Mouse (Mus musculus) brown adipose tissue, adult 24 weeks (tissue): ENCODE measurements around the gene Nyx. TPM values are rescaled to one million over a fixed set of nuclear protein-coding genes. Genes with fewer than 3 reads are reported as not detected.

Experiments
- H3K27ac ChIP-seq: fragments of 200-500 bp; replicated peaks from 2 replicates; pipeline ENCODE4 v1.5.1; 2012; ENCODE audit warnings: low read depth, mild to moderate bottlenecking, low read length
- H3K4me1 ChIP-seq: fragments of 200-500 bp; 2 replicates; pipeline ENCODE4 v1.6.1; 2012; ENCODE audit warnings: low read length, mixed read lengths; ENCODE audit not compliant: control insufficient read depth, insufficient read depth, insufficient read length
- H3K4me3 ChIP-seq: fragments of 200-500 bp; 2 replicates; pipeline ENCODE4 v1.5.1; 2012; ENCODE audit warnings: low read depth, mild to moderate bottlenecking, low read length, moderate library complexity; ENCODE audit not compliant: insufficient read depth
- polyA plus RNA-seq: library from polyadenylated mRNA; stranded (reverse); fragments of >200 nt; gene quantifications from 2 replicates; pipeline ENCODE4 v1.2.4, GENCODE M21; 2012; ENCODE audit not compliant: missing spikeins, insufficient read depth, insufficient read length

The Nyx gene
- polyA plus RNA-seq, 1 experiment, result not detected

GRCm38 (mm10) chrX:13516451-13516850 is 50.5 kb downstream of the Nyx start:
- H3K4me1 ChIP-seq, result peaks cover 9% of the 10 kb centered on the region
- no peak overlapping the region for H3K4me3 ChIP-seq
- peak overlapping the region; percentile 60 for H3K27ac ChIP-seq

DNA sequence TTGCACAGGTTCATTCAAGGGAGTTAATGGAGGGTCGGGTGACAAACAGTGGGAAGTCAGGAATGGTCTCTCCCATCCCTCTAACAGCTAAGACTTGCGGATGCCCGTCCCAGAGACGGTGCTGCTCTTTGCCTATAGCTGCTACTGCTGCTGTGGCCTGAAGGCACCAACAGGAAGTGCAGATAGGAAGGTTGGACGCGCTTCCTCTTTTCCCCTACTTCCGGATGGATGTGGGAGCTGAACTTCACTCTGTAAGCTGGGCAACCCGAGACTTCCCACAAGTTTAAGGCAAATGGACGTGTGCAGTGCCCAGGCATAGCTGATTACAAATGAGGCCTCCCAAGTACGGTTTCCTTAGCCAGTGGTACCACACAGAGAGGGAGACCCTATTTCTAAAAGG is 52.1 kb downstream of the Nyx start:
- H3K4me3 ChIP-seq, result no peak overlapping the region
- H3K4me1 ChIP-seq, result peaks cover 13% of the 10 kb centered on the region
- H3K27ac ChIP-seq, result peak overlapping the region; percentile 63

DNA sequence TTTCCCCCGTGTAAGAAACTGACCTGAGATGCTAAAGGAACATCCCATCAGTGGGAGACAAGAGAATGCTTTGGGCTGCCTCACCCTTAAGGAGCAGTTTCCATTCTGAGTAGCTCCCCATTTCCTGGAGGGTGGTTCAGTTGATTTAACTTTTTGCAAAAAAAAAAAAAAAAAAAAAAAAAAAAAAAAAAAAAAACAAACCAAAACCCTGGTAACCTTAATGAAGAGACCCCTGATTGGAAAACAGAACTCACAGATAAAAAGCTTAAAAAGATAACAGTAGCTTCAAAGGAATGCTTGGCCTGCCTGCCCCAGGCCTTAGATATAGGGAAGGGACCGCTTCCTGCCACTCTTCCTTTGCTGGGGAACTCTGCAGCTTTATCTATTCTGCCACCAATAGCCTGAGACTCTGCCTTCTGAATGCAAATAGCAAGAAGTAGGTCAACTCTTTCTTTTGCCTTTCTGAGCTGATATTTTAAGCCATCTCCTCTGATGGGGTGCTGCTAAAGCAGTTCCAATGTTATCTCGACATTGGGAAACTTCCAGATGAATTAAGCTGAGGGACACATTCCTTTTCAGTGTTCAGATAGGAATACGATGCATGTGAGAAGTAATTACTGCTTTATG is 53.0 kb downstream of the Nyx start:
- Histone ChIP-seq H3K27ac (peak overlapping the region; percentile 30), H3K4me3 (no peak overlapping the region), H3K4me1 (peaks cover 13% of the 10 kb centered on the region)

DNA sequence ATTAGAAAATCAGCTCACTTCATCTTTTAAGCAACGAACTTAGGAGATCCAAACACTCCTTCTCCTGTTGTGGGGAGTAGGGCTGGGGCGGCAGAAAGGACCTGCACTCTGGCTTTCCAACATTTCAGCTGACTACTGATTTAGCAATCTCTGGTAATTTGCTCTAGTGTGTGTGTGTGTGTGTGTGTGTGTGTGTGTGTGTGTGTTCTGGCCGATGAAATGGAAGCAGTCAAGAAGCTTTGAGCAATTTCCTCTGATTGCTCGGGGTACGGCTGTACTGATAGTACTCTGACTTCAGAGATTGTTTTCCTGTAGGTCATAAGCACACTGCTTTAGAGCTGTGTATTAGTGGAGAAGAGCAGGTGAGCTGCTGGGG is 53.5 kb downstream of the Nyx start:
- Histone ChIP-seq H3K27ac (peak overlapping the region; percentile 30), H3K4me3 (no peak overlapping the region), H3K4me1 (peaks cover 13% of the 10 kb centered on the region)

- H3K27ac ChIP-seq, result peak overlapping the region; percentile 30; the same call in 1 of the 2 replicates
- no peak overlapping the region for H3K4me3 ChIP-seq
- H3K4me1 ChIP-seq, result peaks cover 13% of the 10 kb centered on the region
These were observed 54.7 kb downstream of the Nyx start for GRCm38 (mm10) chrX:13520566-13520965.

- no peak overlapping the region for H3K4me3 ChIP-seq
- peaks cover 13% of the 10 kb centered on the region for H3K4me1 ChIP-seq
- H3K27ac ChIP-seq, result no peak overlapping the region
These were observed 55.4 kb downstream of the Nyx start for GRCm38 (mm10) chrX:13521288-13521687.

Other genes with a start within 250 kb of the Nyx start
- gene Ddx3x, start 185.1 kb upstream of the Nyx start, polyA plus RNA-seq, result 118 and 144 TPM in 2 replicates
- gene Gpr34, start 166.0 kb downstream of the Nyx start, polyA plus RNA-seq, result 1.6 and 2.2 TPM in 2 replicates
- not detected in 2 replicates for gene Gpr82, start 195.3 kb downstream of the Nyx start, polyA plus RNA-seq